Mouse (Mus musculus) forebrain, embryonic 16.5 days (tissue): ENCODE data around the gene Scd3. TPM values are rescaled to one million over a fixed set of nuclear protein-coding genes. Genes with fewer than 3 reads are reported as not detected.
A peak's percentile ranks its signal among the peaks of the same experiment; 100 is the strongest.

ENCODE experiments used
- ATAC-seq: fragments of 200-750 bp; cut with Nextera tagmentation; 2 replicates; pipeline ENCODE4 v1.8.0; 2017; ENCODE audit warnings: mild to moderate bottlenecking, moderate library complexity
- H3K27ac ChIP-seq: fragments of 300-500 bp; sonication (generic); 2 replicates; pipeline ENCODE4 v1.5.1; 2014; ENCODE audit warnings: low read length, control low read depth
- H3K27me3 ChIP-seq: fragments of 300-500 bp; sonication (generic); replicated peaks from 2 replicates; pipeline ENCODE4 v1.6.1; 2014; ENCODE audit warnings: low read length; ENCODE audit not compliant: control insufficient read depth, insufficient read depth
- H3K36me3 ChIP-seq: fragments of 300-500 bp; sonication (generic); 2 replicates; pipeline ENCODE4 v1.6.1; 2014; ENCODE audit not compliant: control insufficient read depth, insufficient read depth
- H3K4me1 ChIP-seq: fragments of 300-500 bp; sonication (generic); replicated peaks from 2 replicates; pipeline ENCODE4 v1.6.1; 2014; ENCODE audit warnings: low read length; ENCODE audit not compliant: control insufficient read depth, insufficient read depth
- H3K4me2 ChIP-seq: fragments of 300-500 bp; sonication (generic); 2 replicates; pipeline ENCODE4 v1.6.1; 2014; ENCODE audit warnings: mild to moderate bottlenecking, low read length, control low read depth
- H3K4me3 ChIP-seq: fragments of 300-500 bp; sonication (generic); replicated peaks from 2 replicates; pipeline ENCODE4 v1.5.1; 2014; ENCODE audit warnings: mild to moderate bottlenecking, low read length, control low read depth
- H3K9ac ChIP-seq: fragments of 300-500 bp; sonication (generic); replicated peaks from 2 replicates; pipeline ENCODE4 v1.6.1; 2014; ENCODE audit warnings: low read depth, low read length, control low read depth
- H3K9me3 ChIP-seq: fragments of 300-500 bp; sonication (generic); 2 replicates; pipeline ENCODE4 v1.6.1; 2016; ENCODE audit warnings: low read length; ENCODE audit not compliant: control insufficient read depth
- WGBS: fragments of 180-500 bp; shearing (Covaris S2); extraction: QIAGEN DNeasy Blood & Tissue Kit; methylation state at CpG from one replicate; pipeline ENCODE4 v1.1.7; 2014; 5-methylcytosine and 5-hydroxymethylcytosine counted together
- polyA plus RNA-seq: library from polyadenylated mRNA; unstranded; fragments of >200 nt; fragmentation: Nextera tagmentation; extraction: Ambion mirVana; gene quantifications from 2 replicates; pipeline ENCODE4 v1.2.1, GENCODE M21; 2015

Gene Scd3
- polyA plus RNA-seq, 1 experiment from 2014 or later = 2.1 TPM

DNA sequence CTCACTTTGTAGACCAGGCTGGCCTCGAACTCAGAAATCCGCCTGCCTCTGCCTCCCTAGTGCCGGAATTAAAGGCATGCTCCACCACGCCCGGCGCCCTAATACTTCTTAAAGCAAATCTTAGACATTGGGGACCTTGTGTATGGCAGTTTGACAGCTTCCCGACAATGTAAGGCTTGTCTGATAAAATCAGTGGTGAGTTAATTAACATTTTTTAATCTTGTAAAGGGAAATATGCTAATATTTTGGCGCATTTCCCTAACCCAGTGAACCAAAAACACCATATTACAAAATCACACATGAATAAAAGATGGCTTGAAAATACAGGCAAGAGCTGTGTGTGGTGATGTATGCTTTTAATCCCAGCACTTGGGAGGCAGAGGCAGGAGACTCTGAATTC is 82.5 kb downstream of the Scd3 start:
- 78% methylated on average over 8 of the region's 8 CpGs for WGBS
- Histone ChIP-seq H3K27ac (no peak overlapping the region), H3K4me2 (no peak overlapping the region), H3K4me3 (no peak overlapping the region), H3K9me3 (no peaks in the 10 kb centered on the region), H3K36me3 (no peaks in the 10 kb centered on the region), H3K9ac (no peak overlapping the region), H3K4me1 (peaks cover 27% of the 10 kb centered on the region), H3K27me3 (no peaks in the 10 kb centered on the region)
- no peak for ATAC-seq

DNA sequence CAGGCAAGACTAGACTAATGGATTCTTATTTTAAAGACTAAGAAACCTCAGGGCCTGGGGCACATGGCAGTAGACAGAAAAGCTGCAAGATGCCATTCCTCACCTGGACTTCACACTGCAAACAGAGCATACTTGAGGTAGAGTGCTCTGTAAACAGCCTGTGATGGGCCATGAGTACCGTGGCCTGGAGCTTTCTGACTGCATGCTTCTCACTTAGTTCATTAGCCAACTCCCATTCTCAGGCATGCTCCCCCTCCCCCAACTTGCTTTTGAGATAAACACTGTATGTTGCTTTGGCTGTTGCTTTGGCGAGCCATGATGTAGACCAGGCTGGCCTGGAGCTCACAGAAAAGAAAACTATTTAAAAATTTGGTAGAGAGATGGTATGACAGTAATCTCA is 83.0 kb downstream of the Scd3 start:
- Histone ChIP-seq H3K36me3 (no peaks in the 10 kb centered on the region), H3K9ac (no peak overlapping the region), H3K9me3 (no peaks in the 10 kb centered on the region), H3K4me3 (no peak overlapping the region), H3K27me3 (no peaks in the 10 kb centered on the region), H3K4me1 (peaks cover 24% of the 10 kb centered on the region), H3K4me2 (no peak overlapping the region), H3K27ac (no peak overlapping the region)
- 43% methylated on average over 2 of the region's 2 CpGs for WGBS
- ATAC-seq = no peak

DNA sequence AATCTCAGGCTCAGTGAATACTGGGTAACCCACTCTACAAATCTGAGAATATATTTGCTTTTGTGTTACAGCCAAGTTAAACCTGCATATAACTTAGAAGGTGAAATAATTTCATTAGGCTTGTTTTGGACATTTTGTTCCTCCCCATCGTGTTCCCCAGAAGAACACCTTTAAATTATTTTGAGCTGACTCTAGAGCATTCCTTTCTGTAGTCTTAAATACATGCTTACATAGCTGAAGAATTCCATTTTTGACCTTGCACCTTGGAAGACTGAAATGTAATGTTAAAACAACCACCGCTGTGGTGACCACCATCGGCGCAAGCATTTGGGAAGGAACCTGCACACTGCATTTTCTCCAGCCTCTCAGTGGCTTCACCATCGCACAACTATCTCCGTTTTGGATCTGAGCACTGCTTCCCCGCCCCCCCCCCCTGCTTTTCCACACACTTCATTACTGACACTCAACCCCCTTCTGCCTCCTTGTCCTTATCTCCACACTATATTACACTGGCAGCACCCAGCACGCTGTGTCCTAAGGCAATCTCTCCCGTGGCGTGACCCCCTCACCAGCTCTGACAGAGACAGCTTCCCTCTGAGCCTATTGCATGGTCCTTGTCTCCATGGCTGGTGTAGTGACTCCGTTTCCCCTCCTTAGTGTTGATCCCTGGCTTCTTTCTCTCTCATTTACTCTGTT is 84.5 kb downstream of the Scd3 start:
- no peaks in the 10 kb centered on the region for H3K27me3 ChIP-seq
- no peak overlapping the region for H3K4me3 ChIP-seq
- WGBS = 87% methylated on average over 11 of the region's 11 CpGs
- H3K4me2 ChIP-seq = no peak overlapping the region
- H3K9me3 ChIP-seq = no peaks in the 10 kb centered on the region
- no peak overlapping the region for H3K9ac ChIP-seq
- no peak for ATAC-seq
- no peak overlapping the region for H3K27ac ChIP-seq
- no peaks in the 10 kb centered on the region for H3K36me3 ChIP-seq
- peaks cover 25% of the 10 kb centered on the region for H3K4me1 ChIP-seq

DNA sequence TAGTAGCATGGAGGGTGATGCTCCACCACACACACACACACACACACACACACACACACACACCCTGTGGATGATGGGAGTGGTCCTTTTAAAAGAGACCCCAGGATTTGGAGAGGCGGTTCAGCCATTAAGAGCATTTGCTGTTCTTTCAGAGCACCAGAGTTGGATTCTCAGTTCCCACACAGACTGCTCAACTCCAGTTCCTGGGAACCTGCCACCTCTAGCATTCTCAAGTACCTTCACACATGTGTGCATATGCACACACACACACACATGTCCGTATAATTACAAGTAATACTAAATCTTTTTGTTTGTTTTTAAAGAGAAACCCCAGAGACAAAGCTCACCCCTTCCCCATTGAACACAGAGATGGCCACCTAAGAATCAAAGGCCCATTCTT is 89.0 kb downstream of the Scd3 start:
- Histone ChIP-seq H3K27me3 (no peaks in the 10 kb centered on the region), H3K4me1 (peaks cover 22% of the 10 kb centered on the region), H3K9me3 (no peaks in the 10 kb centered on the region), H3K36me3 (no peaks in the 10 kb centered on the region), H3K4me3 (no peak overlapping the region), H3K9ac (no peak overlapping the region), H3K27ac (peak overlapping the region; percentile 99), H3K4me2 (peak overlapping the region; percentile 79; the same call in 1 of the 2 replicates)
- 67% methylated on average over 2 of the region's 2 CpGs for WGBS
- ATAC-seq = no peak

DNA sequence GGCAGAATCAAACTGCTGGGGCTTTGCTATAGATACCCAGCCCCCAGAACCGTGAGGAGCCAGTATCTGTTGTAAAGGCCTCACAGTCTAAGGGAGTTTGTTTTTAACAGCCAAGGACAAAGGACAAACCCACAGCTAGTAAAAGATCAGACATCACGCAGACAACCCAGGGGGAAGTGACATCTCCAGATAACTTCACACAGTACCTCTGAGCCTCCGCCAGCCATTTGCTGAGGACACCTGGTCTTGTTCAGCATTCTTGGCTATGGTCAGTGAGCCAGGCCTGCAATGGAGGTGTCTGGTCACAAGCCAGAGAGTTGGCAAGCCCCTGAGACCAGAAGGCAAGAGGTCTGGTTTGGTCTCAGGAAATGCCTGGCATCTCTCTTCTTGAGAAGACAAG is 89.4 kb downstream of the Scd3 start:
- H3K9ac ChIP-seq = no peak overlapping the region
- 49% methylated on average over 3 of the region's 3 CpGs for WGBS

DNA sequence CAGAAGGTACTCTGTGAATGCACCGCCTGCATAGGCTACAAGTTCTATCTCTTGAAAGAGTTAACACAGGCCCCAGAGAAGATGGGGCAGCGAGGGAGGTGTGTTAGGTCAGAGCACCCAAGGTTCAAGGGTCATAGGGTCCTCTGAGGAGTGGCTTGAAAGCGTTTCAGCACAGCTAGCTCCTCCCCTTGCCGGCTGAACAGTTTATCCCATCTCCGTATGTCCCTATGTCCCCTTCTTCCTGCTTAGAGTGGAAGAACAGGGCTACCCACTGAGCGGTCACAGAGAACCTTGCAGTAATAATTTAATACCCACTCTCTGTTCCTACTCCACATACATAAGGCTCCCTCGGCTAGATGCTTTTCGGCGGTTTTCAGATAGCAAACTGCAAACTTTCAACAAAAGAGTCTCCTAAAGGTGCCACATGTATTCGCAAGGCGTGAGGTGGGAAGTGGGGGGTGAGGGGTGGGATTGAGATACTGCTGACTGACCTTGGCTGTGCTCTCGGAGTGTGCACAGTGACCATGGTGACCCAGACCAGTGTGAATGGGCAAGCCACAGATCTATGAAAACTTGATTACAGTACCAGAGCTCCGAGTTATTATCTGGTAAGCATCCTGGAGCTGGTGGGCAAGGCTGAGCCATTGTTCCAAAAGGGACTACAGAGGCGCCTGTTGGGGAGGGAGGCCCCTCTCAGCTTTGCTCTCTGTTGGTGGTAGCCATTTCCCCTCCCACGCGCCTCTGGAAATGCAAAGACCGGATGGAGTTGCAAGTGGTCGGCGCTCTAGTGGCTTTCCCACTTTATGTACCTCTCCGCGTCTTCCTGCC is 90.1 kb downstream of the Scd3 start, which contains the start of gene Scd2:
TSS of gene Scd2 (plus strand) at position 734 of the 828 bp plus-strand sequence.
- Histone ChIP-seq H3K27me3 (no peaks in the 10 kb centered on the region), H3K4me3 (peak within 1 kb of the TSS; percentile 91), H3K4me1 (peaks cover 33% of the 10 kb centered on the region), H3K4me2 (peak within 1 kb of the TSS; percentile 97), H3K9ac (peak within 1 kb of the TSS; percentile 94), H3K27ac (peak within 1 kb of the TSS; percentile 99), H3K36me3 (peaks cover 6% of the 10 kb centered on the region), H3K9me3 (no peaks in the 10 kb centered on the region)
- ATAC-seq = no peak; the same call in 1 of the 2 replicates
- 5% methylated on average over 21 of the region's 21 CpGs for WGBS

More for the DNA sequence above, 89.4 kb downstream of the Scd3 start:
- ATAC-seq = no peak
- Histone ChIP-seq H3K36me3 (no peaks in the 10 kb centered on the region), H3K9me3 (no peaks in the 10 kb centered on the region), H3K27me3 (no peaks in the 10 kb centered on the region), H3K4me2 (peak overlapping the region; percentile 79), H3K4me3 (no peak overlapping the region), H3K4me1 (peaks cover 26% of the 10 kb centered on the region), H3K27ac (peak overlapping the region; percentile 99)

Other genes with a start within 250 kb of the Scd3 start
- 0.21 and 0.39 TPM in 2 replicates for gene Cpn1, start 216.7 kb upstream of the Scd3 start, polyA plus RNA-seq
- gene Cyp2c23, start 174.1 kb upstream of the Scd3 start, polyA plus RNA-seq = not detected in 2 replicates
- 20.8 and 23.5 TPM in 2 replicates for gene Erlin1, start 133.5 kb upstream of the Scd3 start, polyA plus RNA-seq
- 61.7 and 72.4 TPM in 2 replicates for gene Chuk, start 95.8 kb upstream of the Scd3 start, polyA plus RNA-seq
- gene Cwf19l1, start 67.4 kb upstream of the Scd3 start, polyA plus RNA-seq = 39.7 and 44.0 TPM in 2 replicates
- 150 and 152 TPM in 2 replicates for gene Bloc1s2, start 56.8 kb upstream of the Scd3 start, polyA plus RNA-seq
- gene Pkd2l1, start 10.8 kb upstream of the Scd3 start, polyA plus RNA-seq = not detected in 2 replicates
- 290 and 318 TPM in 2 replicates for gene Scd2, start 90.4 kb downstream of the Scd3 start, polyA plus RNA-seq
- gene Scd4, start 129.8 kb downstream of the Scd3 start, polyA plus RNA-seq = 0.07 and 0.16 TPM in 2 replicates
- gene Scd1, start 204.6 kb downstream of the Scd3 start, polyA plus RNA-seq = 3.6 and 5.0 TPM in 2 replicates